Mouse (Mus musculus) ES-E14 (cell line): Measurements from ENCODE around the gene Gm525.

Experiments
- CHD2 ChIP-seq: IDR thresholded peaks from 2 replicates; pipeline ENCODE4 v1.6.1; 2014; ENCODE audit warnings: mild to moderate bottlenecking, low read depth, low read length, inconsistent platforms
- HCFC1 ChIP-seq: IDR thresholded peaks from 2 replicates; pipeline ENCODE4 v1.6.1; 2012; ENCODE audit warnings: low read length, inconsistent platforms, borderline replicate concordance; ENCODE audit not compliant: insufficient read depth
- ZNF384 ChIP-seq: IDR thresholded peaks from 2 replicates; pipeline ENCODE4 v1.6.1; 2012; ENCODE audit warnings: low read depth, low read length, inconsistent platforms

DNA sequence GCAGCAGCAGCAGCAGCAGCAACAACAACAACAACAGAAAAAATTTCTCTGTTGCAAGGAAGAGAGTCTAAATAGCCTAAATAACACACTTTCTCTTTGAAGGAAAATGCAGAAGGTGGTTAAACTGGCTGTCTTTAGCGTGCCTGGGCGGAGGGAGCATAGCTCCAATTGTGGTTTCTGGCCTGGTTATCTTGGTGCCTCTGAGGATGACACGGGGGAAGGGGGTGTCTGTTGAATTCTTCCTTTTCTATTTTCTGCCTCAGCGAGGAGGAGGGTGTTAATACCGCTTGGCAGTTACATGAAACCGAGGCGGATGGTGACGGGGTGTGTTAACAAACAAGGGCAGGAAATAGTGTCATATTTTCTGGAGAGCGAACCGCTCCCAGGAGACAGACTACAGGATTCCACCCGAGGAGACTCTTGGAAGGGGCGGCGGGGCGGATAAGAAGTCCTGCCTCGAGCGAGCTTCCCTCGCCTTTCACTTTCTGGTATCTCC lies 27.2 kb downstream of the Gm525 start:
- no peak for TF ChIP-seq ZNF384
- no peak for TF ChIP-seq HCFC1
- no peak for TF ChIP-seq CHD2
